Mouse (Mus musculus) limb, embryonic 13.5 days (tissue): ENCODE measurements around the gene Lama5. TPM values are rescaled to one million over a fixed set of nuclear protein-coding genes. Genes with fewer than 3 reads are reported as not detected.
A peak's percentile ranks its signal among the peaks of the same experiment; 100 is the strongest.
"Not testable (repeated sequence)": the region's sequence is repeated elsewhere in the genome, so short reads cannot be mapped to it uniquely, and the experiment has no call there.

Experiments used
- ATAC-seq: fragments of 200-750 bp; cut with Nextera tagmentation; 2 replicates; pipeline ENCODE4 v1.8.0; 2017; ENCODE audit warnings: low read depth, moderate number of reproducible peaks, moderate TSS enrichment; ENCODE audit not compliant: low FRiP score
- H3K27ac ChIP-seq: fragments of 300-500 bp; sonication (generic); 2 replicates; pipeline ENCODE4 v1.5.1; 2015; ENCODE audit warnings: inconsistent platforms, mild to moderate bottlenecking, moderate library complexity
- H3K27me3 ChIP-seq: fragments of 300-500 bp; sonication (generic); 2 replicates; pipeline ENCODE4 v1.6.1; 2015; ENCODE audit warnings: mild to moderate bottlenecking, inconsistent platforms
- H3K36me3 ChIP-seq: fragments of 300-500 bp; sonication (generic); 2 replicates; pipeline ENCODE4 v1.6.1; 2015; ENCODE audit warnings: inconsistent platforms, mild to moderate bottlenecking, moderate library complexity
- H3K4me1 ChIP-seq: fragments of 300-500 bp; sonication (generic); 2 replicates; pipeline ENCODE4 v1.6.1; 2015; ENCODE audit warnings: inconsistent platforms
- H3K4me2 ChIP-seq: fragments of 300-500 bp; sonication (generic); replicated peaks from 2 replicates; pipeline ENCODE4 v1.6.1; 2015; ENCODE audit warnings: inconsistent platforms, mild to moderate bottlenecking, moderate library complexity
- H3K4me3 ChIP-seq: fragments of 300-500 bp; sonication (generic); 2 replicates; pipeline ENCODE4 v1.5.1; 2015; ENCODE audit warnings: moderate library complexity, mild to moderate bottlenecking, inconsistent platforms
- H3K9ac ChIP-seq: fragments of 300-500 bp; sonication (generic); 2 replicates; pipeline ENCODE4 v1.6.1; 2015; ENCODE audit warnings: mild to moderate bottlenecking, inconsistent platforms
- H3K9me3 ChIP-seq: fragments of 300-500 bp; sonication (generic); 2 replicates; pipeline ENCODE4 v1.6.1; 2016; ENCODE audit warnings: inconsistent platforms
- WGBS: fragments of 180-500 bp; shearing (Covaris S2); methylation state at CpG from one replicate; pipeline ENCODE4 v1.1.7; 2015; 5-methylcytosine and 5-hydroxymethylcytosine counted together
- polyA plus RNA-seq: library from polyadenylated mRNA; unstranded; fragments of >200 nt; fragmentation: Nextera tagmentation; extraction: Ambion mirVana; gene quantifications from 2 replicates; pipeline ENCODE4 v1.2.1, GENCODE M21; 2015

Gene Lama5
- polyA plus RNA-seq, 1 experiment from 2014 or later, result 15.8 TPM

DNA sequence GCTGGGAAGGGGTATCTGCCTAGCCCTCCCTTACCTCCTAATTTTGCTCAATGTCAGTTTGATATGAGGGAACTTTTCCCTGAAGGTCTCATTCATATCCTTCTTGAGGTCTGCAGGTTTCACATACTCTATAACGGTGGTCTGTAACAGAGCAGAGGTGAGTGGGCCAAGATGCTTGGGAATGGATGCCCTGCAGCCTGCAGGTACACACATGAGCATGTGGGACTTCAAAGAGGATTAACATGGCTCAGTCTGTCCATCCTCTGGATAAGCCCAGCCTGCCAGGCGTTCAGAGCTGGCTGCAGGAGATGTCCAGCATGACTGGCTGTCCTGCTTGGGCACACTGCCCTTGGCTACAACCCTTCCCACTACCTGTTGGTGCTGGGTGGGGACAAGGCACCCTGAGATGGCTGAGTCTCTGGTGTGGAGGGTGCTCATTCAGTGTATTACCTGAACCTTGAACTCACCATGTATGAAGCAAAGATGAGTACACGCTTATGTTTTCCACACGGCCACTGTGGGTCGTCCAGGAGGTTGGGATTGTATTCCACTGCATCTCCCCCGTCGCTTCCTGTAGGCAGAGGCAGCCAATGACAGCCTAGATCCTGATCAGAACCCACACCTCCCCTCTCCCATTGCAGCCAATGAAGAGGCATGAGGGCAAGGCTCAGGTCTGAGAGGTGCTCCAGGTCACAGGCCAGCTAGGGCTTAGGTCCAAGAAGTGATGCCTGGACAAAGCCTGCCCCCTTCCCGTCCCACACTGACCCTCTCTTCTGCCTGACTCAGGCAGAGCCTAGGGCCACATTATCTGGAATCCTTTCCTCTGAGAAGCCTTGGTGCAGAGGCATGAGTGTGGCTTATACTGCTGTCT is 35.2 kb upstream of the Lama5 start:
- ATAC-seq, result no peak
- H3K27ac ChIP-seq, result no peak overlapping the region
- 49% methylated on average over 8 of the region's 8 CpGs for WGBS
- peaks cover 21% of the 10 kb centered on the region for H3K4me1 ChIP-seq
- H3K27me3 ChIP-seq, result no peaks in the 10 kb centered on the region
- H3K9me3 ChIP-seq, result no peaks in the 10 kb centered on the region
- peaks cover 70% of the 10 kb centered on the region for H3K36me3 ChIP-seq
- no peak overlapping the region for H3K4me2 ChIP-seq
- H3K4me3 ChIP-seq, result no peak overlapping the region
- H3K9ac ChIP-seq, result no peak overlapping the region

DNA sequence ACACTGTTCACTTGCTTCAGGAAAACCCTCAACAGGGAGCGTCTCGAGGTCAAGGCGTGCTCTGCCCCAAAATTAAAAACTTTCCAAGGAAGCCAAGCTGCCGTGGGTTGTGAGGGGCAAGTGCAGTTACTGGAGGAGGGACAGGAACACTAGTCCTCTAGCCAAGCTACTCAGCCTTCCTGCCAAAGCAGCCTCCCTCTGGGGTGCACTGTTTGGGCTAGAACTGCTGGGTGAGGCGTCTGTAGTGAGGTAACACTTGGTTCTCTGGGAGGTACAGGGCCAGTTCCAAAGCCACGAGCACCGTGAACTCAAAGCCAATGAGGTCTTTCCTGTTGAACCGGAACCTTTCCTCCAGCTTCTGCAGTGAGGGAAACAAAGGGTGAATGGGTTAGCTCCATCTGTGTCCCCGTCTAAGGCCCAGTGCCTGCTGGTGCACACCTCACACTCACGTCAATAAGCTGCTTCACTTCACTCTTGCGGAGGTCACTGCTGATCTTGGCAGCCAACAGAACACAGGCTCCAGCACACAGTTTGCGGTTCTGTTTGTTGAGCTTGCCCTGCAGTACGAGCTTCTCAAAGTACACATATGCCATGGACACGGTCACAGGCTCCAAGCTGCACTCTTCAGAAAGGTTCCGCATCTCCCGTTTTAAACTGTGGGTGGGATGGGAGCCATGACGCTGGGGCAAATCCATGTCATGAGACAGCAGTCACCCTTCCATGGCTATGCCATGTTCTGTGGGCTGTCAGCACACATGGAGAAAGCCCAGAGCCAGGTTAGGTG is 34.4 kb upstream of the Lama5 start:
- H3K4me1 ChIP-seq, result peaks cover 22% of the 10 kb centered on the region
- not testable (repeated sequence) for H3K9ac ChIP-seq, H3K27ac ChIP-seq, ATAC-seq, H3K4me3 ChIP-seq, H3K27me3 ChIP-seq, H3K9me3 ChIP-seq, H3K4me2 ChIP-seq
- WGBS, result 70% methylated on average over 17 of the region's 17 CpGs
- peaks cover 68% of the 10 kb centered on the region for H3K36me3 ChIP-seq

DNA sequence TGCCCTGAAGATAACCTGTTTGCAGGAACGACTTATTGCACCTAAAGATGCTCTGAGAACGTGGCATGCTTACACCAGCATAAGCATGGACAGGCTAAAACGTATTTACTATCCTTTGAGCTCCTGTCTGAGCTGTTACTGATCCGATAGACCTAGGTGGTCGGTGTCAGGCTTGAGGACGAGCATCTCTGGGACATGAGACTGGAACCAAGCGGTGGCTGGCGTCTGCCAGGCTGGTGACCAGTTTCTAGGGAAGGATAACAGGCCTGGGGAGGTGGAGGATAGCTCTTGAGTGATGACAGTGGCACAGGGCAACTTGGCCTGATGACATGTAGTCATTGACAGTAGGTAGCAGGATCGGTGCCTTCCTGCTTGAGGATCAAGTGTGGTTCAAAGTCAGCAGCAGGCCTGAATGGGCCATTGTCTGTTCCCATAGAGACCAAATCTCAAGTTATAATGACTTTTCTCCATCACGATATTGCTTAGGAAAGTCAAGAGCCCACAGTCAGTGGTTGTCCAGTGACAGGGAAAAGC is 33.4 kb upstream of the Lama5 start:
- peaks cover 58% of the 10 kb centered on the region for H3K36me3 ChIP-seq

DNA sequence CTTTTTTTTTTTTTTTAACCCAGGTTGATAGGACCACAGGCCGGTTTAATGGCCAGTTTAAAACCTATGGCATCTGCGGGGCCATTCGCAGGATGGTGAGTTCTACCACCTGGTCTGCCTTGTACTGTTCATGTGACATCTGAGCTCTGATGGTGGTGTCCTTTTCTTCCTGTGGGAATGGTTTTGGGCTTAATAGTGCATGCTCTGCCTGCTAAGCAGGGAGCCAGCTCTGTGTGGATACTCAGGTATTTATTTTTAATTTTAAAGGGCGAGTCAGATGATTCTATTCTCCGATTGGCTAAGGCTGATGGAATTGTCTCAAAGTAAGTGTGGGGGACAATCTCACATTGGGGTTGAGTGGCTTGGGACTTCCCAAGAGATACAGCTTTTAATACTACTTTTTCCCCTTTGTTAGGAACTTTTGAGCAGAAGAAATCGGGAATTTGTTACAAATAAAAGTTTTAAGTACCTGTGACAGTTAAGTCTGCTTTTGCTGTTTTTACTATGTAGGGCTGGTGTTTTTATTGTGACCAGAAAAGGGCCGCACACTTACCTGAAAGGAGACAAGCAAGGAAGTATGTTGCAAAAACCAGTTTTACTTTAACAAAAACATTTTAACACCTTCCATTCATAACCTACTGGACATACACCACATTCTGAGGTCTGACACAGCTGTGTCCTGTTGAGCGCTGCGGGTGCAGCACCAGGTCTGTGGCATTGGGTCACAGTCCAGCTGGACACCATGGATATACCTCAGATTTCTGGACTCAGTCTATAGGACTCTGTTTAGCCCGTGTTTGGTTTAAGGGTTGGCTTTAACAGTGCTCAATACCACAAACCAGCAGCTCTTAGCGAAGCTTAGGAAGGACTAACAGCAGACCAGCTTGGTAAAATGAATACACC is 32.6 kb upstream of the Lama5 start:
- no peak for ATAC-seq
- H3K4me3 ChIP-seq, result peak overlapping the region; percentile 93
- H3K4me1 ChIP-seq, result peaks cover 22% of the 10 kb centered on the region
- no peaks in the 10 kb centered on the region for H3K9me3 ChIP-seq
- peaks cover 50% of the 10 kb centered on the region for H3K36me3 ChIP-seq
- peak overlapping the region; percentile 94 for H3K9ac ChIP-seq
- peak overlapping the region; percentile 91; the same call in 1 of the 2 replicates for H3K27ac ChIP-seq
- no peaks in the 10 kb centered on the region for H3K27me3 ChIP-seq
- 48% methylated on average over 11 of the region's 11 CpGs for WGBS
- H3K4me2 ChIP-seq, result peak overlapping the region; percentile 91

More for the DNA sequence above, 33.4 kb upstream of the Lama5 start:
- H3K27ac ChIP-seq, H3K9ac ChIP-seq, H3K27me3 ChIP-seq, H3K4me2 ChIP-seq, ATAC-seq, H3K9me3 ChIP-seq, H3K4me3 ChIP-seq: not testable (repeated sequence)
- peaks cover 22% of the 10 kb centered on the region for H3K4me1 ChIP-seq
- 82% methylated on average over 10 of the region's 10 CpGs for WGBS

DNA sequence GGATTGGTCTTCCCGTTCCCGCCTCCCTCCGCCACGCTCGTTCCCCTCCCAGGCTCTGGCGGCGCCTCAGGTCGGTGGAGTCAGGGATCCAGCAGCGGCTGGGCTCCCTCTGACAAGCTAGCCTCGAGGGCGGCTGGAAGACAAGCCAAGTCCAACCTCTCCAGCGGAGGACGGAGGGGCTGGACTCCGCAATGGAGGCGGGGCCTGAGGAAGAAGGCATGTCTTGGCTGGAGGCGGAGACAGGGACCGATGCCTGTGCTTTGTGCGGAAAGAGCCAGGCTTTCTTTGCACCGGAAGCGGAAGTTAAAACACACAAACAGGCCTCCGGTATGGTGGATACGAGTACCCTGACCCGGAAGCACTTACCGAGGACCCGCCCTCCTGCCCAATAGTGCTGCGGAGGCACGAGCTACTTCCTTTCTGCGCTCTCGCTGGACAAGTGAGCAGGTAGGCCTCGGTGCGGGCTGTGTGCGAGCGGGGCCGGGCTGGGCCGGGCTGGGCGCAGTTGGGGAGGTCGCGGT is 31.4 kb upstream of the Lama5 start, which contains the start of gene Rps21:
TSS of gene Rps21 (plus strand) at position 377 of the 521 bp plus-strand sequence.
- H3K4me2 ChIP-seq, result peak within 1 kb of the TSS; percentile 91
- under 1% methylated on average over 38 of the region's 38 CpGs for WGBS
- peak within 1 kb of the TSS; percentile 91 for H3K27ac ChIP-seq
- H3K36me3 ChIP-seq, result peaks cover 38% of the 10 kb centered on the region
- H3K4me1 ChIP-seq, result peaks cover 22% of the 10 kb centered on the region
- peak; percentile 97 for ATAC-seq
- no peaks in the 10 kb centered on the region for H3K9me3 ChIP-seq
- H3K4me3 ChIP-seq, result peak within 1 kb of the TSS; percentile 93
- no peaks in the 10 kb centered on the region for H3K27me3 ChIP-seq
- H3K9ac ChIP-seq, result peak within 1 kb of the TSS; percentile 94

DNA sequence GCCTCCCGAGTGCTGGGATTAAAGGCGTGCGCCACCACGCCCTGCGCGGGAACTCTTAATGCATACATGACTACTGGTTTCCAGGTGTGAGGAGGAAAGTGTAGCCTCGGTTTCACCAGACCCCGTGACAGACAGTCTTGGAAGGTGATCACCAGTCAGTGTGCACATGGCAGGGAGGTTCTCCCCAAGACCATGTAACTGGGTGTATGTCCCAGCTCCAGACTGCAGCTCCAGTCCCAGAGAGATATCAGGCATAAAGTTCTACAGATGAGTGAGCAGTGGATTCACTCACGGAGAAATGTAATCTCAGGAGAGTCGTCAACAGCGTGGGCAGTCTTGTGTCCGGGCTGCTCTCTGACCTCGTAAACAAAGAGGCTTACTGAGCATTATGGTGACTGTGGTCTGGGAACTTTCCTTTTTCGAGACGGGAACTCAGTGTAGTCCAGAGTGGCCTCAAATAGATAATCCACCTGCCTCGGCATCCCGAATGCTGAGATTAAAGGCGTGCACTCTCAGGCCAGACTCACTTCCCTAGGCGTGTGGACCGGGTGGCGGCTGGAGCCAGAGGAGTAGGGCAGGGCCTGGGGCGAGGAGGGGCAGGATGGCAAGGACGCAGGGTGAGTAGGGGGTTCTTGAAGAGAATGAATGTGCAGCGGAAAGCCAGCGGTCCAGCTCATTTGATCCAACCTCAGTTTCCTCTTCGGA is 30.8 kb upstream of the Lama5 start:
- H3K27me3 ChIP-seq, result no peaks in the 10 kb centered on the region
- peak; percentile 49 for ATAC-seq
- H3K27ac ChIP-seq, result peak overlapping the region; percentile 91
- peaks cover 32% of the 10 kb centered on the region for H3K36me3 ChIP-seq
- no peaks in the 10 kb centered on the region for H3K9me3 ChIP-seq
- H3K9ac ChIP-seq, result peak overlapping the region; percentile 75
- peaks cover 22% of the 10 kb centered on the region for H3K4me1 ChIP-seq
- 22% methylated on average over 26 of the region's 26 CpGs for WGBS
- peak overlapping the region; percentile 93 for H3K4me3 ChIP-seq
- H3K4me2 ChIP-seq, result peak overlapping the region; percentile 90

DNA sequence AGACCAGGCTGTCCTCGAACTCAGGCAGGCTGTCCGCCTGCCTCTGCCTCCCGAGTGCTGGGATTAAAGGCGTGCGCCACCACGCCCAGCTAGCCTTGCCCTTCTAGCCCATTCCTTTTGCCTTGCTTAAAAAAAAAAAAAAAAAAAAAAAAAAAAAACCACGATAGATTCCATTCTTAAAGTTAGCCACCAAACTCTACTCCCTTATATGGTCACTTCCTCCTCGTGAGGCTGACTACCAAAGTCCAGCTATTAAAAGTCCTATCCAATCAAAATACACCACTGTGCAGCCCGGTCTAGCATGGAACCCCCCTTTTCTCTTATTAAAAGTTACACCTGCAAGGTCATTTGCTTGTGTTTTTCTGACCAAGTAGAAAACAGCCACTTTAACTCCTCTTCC is 30.0 kb upstream of the Lama5 start:
- Histone ChIP-seq H3K36me3 (peaks cover 25% of the 10 kb centered on the region), H3K27me3 (no peaks in the 10 kb centered on the region), H3K4me3 (peak overlapping the region; percentile 93; the same call in 1 of the 2 replicates), H3K4me1 (peaks cover 22% of the 10 kb centered on the region), H3K4me2 (peak overlapping the region; percentile 90), H3K27ac (no peak overlapping the region), H3K9me3 (no peaks in the 10 kb centered on the region), H3K9ac (no peak overlapping the region)
- WGBS, result 81% methylated on average over 9 of the region's 9 CpGs
- ATAC-seq, result no peak

DNA sequence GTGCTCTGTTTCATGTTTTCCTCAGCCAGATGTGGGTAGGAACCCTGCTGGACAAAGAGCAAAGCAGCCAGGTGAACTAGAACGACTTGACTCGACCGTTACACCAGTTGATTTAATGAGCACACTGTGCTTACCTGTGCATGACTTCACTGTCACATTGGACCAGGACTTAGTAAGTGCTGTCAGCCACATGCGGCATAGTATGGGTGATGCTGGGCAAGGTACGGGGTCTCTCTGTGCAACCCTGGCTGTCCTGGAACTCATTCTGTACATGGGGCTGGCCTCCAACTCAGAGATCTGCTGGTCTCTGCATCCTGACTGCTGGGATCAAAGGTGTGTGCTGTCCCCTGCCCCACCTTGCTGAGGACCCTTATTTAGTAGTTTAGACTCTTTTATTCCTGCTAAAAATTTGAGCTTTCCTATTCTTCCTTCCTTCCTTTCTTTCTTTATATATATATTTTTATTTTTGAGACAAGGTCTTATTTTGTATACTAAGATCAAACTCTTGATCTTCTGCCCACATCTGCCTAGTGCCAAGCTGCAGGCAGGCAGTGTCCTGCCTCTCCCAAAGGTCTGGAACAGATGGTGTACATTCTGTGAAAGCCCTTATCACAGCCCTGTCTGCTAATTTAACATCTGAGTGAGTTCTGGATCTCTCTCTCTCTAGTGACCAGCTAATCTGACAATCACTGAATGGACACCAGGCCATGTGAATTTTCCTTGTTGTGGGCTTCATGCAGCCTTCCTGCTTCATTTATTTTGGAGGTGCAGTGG is 29.0 kb upstream of the Lama5 start:
- 91% methylated on average over 5 of the region's 5 CpGs for WGBS
- ATAC-seq, result no peak
- no peak overlapping the region for H3K9ac ChIP-seq

DNA sequence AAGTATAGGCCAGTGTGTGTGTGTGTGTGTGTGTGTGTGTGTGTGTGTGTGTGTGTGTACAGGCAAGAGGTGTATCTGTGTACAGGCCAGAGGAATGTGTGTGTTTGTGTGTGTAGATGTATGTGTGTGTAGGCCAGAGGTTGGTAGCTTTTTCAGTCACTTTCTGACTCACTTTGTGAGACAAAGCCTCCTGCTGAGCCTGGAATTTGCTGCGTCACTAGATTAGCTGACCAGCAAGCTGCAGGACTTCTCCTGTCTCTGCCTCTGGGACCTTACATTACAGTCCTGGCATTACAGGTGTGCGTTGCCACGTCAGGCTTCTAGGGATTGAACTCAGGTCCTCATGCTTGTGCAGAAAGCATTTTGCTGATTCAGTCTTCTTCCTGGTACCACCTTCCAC is 26.2 kb upstream of the Lama5 start:
- Histone ChIP-seq H3K4me3 (no peak overlapping the region), H3K27ac (no peak overlapping the region), H3K9me3 (no peaks in the 10 kb centered on the region), H3K9ac (no peak overlapping the region), H3K4me1 (peaks cover 10% of the 10 kb centered on the region), H3K36me3 (no peaks in the 10 kb centered on the region), H3K4me2 (no peak overlapping the region), H3K27me3 (no peaks in the 10 kb centered on the region)
- no peak for ATAC-seq
- WGBS, result 51% methylated on average over 3 of the region's 3 CpGs

More for the DNA sequence above, 29.0 kb upstream of the Lama5 start:
- H3K27me3 ChIP-seq, result no peaks in the 10 kb centered on the region
- no peak overlapping the region for H3K27ac ChIP-seq
- H3K4me3 ChIP-seq, result no peak overlapping the region
- H3K9me3 ChIP-seq, result no peaks in the 10 kb centered on the region
- H3K4me2 ChIP-seq, result no peak overlapping the region
- peaks cover 22% of the 10 kb centered on the region for H3K4me1 ChIP-seq
- peaks cover 14% of the 10 kb centered on the region for H3K36me3 ChIP-seq

DNA sequence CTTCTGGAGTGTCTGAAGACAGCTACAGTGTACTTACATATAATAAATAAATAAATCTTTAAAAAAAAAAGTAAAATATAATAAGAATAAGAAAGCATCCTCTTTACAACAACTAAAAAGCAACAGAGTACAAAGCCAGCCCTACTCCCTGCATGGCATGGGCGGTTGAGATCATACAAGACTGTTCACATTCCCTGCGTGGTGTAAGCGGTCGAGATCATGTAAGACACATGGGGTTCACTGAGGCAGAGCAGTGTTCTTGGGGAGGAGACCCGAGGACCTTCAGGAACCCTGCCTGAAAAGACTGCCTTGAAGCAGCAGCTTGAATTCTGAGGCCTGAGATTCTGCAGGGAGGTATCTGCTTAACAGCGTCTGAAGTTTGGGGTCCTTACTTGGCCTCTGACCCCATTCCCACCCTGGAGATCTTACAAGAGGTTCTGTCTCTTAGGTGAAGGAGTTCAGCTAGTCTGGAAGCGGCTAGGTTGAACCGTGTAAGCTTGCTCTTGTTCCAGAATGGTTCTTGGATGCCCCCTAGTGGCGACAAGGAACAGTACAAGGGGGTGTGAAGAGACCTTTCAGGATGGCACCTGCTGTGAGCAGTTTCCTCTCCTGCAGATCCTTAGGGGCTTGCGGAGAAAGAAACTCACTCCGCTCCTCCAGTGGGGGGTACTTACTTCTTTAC is 25.4 kb upstream of the Lama5 start:
- no peak overlapping the region for H3K4me2 ChIP-seq
- H3K27ac ChIP-seq, result no peak overlapping the region
- no peak overlapping the region for H3K9ac ChIP-seq
- peaks cover 4% of the 10 kb centered on the region for H3K4me1 ChIP-seq
- no peaks in the 10 kb centered on the region for H3K27me3 ChIP-seq
- WGBS, result 33% methylated on average over 11 of the region's 11 CpGs
- H3K9me3 ChIP-seq, result no peaks in the 10 kb centered on the region
- peak; percentile 85 for ATAC-seq
- H3K36me3 ChIP-seq, result no peaks in the 10 kb centered on the region
- no peak overlapping the region for H3K4me3 ChIP-seq
